Mouse (Mus musculus) ES-CJ7 (cell line): ENCODE measurements around the gene Zfp943.
"Not testable (repeated sequence)": the region's sequence is repeated elsewhere in the genome, so short reads cannot be mapped to it uniquely, and the experiment has no call there.

Experiments used
- DNase-seq: peaks from one replicate; pipeline ENCODE4 v3.0.0; 2011; ENCODE audit warnings: low read depth, low spot score

Gene Zfp943

GRCm38 (mm10) chr17:21962107-21962907 is at the start of gene Zfp943, which contains the start of gene Zfp942:
Gene Zfp943, plus strand, starts transcription at chr17:21962552.
Gene Zfp942, minus strand, starts transcription at chr17:21962464.
- peak; percentile 38 for DNase-seq

- no peak for DNase-seq
These were observed 950 bp downstream of the Zfp943 start for GRCm38 (mm10) chr17:21963302-21963701.

- not testable (repeated sequence) for DNase-seq
These were observed 73.2 kb downstream of the Zfp943 start for GRCm38 (mm10) chr17:22035594-22035993.

GRCm38 (mm10) chr17:22049403-22049802 is 87.1 kb downstream of the Zfp943 start:
- no peak for DNase-seq

GRCm38 (mm10) chr17:22053211-22053610 is 90.9 kb downstream of the Zfp943 start:
- DNase-seq, result no peak

GRCm38 (mm10) chr17:22081031-22081631 is 118.8 kb downstream of the Zfp943 start:
- peak; percentile 10 for DNase-seq

GRCm38 (mm10) chr17:22083224-22083623 is 120.9 kb downstream of the Zfp943 start:
- DNase-seq, result peak; percentile 26

- DNase-seq, result peak; percentile 77
These were observed 156.4 kb downstream of the Zfp943 start for GRCm38 (mm10) chr17:22118770-22119169.
